Mouse (Mus musculus) thymus, postnatal 10 days (tissue): Measurements from ENCODE around the gene Neurl2.
A peak's percentile ranks its signal among the peaks of the same experiment; 100 is the strongest.
"Not testable (repeated sequence)": the region's sequence is repeated elsewhere in the genome, so short reads cannot be mapped to it uniquely, and the experiment has no call there.

Experiments
- DNase-seq, 2 experiments: peaks; one replicate each; pipeline ENCODE4 v3.0.0; 2021; ENCODE audit warnings: low spot score in 2 of 2

Gene Neurl2

GRCm38 (mm10) chr2:164859155-164859554 lies 25.9 kb upstream of the Neurl2 start:
- no peak for DNase-seq

DNA sequence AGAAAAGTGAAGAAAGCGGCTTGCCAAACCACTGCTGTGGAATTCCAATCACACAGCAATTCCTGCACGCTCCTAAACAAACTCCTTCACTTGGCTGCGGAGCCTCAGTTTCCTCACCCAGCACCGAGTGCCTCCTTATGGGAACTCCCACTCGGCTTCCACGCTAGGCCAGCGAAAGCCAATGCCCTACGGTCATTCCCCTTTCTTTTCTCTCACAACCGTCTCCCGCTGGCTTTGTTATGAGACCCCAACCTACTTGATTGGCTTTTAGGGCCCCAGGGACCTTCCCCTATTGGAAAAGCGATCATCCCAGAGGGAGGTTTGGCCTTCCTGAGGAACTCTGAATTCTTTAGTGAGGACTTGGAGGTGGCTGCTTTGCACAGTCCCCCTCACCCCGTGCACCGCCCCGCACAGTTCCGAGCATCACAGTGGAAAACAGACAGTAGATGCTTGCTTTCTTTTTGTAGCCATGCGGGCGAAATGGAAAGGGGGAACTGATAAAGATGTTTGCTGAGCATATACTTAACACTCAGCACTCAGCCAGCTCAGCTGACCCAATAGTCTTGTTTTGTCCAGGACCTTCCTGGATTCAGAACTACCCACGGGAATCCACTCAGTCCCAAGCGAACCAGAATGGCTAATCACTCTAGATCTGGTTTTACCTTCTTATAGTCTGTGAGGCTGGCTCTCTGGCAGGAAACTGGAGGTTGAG lies 24.7 kb upstream of the Neurl2 start:
- DNase-seq: no peak

GRCm38 (mm10) chr2:164857101-164857821 lies 24.0 kb upstream of the Neurl2 start, which contains the start of gene Pltp:
TSS of gene Pltp (minus strand) at chr2:164857711.
- DNase-seq: no peak

GRCm38 (mm10) chr2:164856309-164857100 lies 23.2 kb upstream of the Neurl2 start:
- DNase-seq: no peak

- DNase-seq: not testable (repeated sequence)
Observed at GRCm38 (mm10) chr2:164855572-164855971, 22.3 kb upstream of the Neurl2 start.

GRCm38 (mm10) chr2:164850061-164850460 lies 16.8 kb upstream of the Neurl2 start:
- peak; percentile 37 to 43 for DNase-seq

- DNase-seq: no peak
Observed at GRCm38 (mm10) chr2:164845782-164846181, 12.5 kb upstream of the Neurl2 start.

DNA sequence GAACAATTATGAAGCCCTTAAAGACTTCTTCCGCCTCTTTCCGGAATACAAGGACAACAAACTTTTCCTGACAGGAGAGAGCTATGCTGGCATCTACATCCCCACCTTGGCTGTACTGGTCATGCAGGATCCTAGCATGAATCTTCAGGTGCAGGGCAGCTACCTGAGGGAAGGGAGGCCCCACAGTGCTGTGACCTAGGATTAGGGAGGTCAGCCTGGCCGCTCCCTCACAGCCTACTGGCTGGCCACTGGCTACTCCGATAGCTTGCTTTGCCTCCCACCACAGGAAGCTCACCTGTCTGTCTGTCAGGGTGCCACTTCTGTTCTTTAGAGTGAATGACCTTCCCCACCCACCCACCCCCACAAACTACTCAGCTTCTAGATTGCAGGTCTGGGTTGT lies 1.9 kb upstream of the Neurl2 start:
- no peak for DNase-seq

GRCm38 (mm10) chr2:164834531-164834930 lies 1.3 kb upstream of the Neurl2 start:
- DNase-seq: peak; percentile 19 to 38

- DNase-seq: peak; percentile 67 to 77
Observed at GRCm38 (mm10) chr2:164832748-164833301, 431 bp downstream of the Neurl2 start, which contains the start of gene Ctsa. TSS of gene Ctsa (plus strand) at chr2:164832873.

- no peak for DNase-seq
Observed at GRCm38 (mm10) chr2:164832032-164832747, 1.1 kb downstream of the Neurl2 start.

DNA sequence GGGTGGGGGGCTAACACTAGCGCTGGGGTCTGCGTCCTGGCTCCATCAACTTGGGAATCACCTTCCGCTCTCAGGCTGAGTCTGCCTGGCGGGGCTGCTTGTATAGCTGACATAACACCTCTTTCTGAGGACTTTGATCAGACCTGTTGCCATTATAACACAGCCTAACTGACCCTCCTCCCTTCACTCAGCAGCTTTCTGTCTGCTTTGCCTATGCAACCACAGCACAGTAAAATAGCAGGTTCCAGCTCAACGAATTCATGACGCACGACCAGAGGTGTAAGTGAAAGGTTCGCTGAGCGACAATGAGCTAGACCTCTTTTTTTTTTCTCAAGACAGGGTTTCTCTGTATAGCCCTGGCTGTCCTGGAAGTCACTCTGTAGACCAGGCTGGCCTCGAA lies 2.2 kb downstream of the Neurl2 start:
- no peak for DNase-seq

DNA sequence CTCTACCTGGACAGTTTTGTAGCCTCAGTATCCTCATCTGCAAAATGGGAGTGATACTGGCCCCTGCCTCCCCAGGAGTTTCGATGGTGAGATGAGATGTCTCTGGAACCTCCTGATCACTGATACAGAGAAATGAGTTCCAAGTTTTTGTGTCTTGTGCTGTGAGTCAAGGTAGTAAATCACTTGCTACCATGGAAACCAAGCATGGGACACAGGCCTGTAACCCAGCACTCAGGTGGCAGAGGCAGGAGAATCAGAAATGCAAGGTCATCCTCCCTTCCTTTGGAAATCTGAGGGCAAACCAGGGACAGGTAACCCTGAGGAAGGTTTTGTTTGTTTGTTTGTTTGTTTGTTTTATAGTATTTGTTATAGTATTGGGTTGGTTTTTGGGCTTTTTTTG lies 4.2 kb downstream of the Neurl2 start:
- no peak for DNase-seq

DNA sequence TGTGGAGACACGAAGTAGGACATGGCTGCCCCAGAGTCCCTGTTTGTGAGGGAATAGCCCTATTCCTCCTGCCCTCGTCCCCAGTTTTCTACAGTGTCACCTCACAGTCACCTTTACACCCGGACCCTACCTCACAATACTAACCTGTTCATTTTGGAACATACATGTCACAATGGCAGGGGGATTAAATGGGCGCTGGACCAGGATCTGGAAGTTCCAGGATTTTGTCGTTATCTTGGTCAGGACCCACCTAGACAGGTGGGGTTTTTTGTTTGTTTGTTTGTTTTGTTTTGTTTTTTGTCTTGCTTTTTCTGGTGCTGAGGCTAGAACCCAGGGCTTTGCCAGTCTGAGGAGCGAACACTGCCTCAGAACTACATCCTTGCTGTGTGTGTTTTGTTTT lies 4.8 kb downstream of the Neurl2 start, which contains the start of gene Spata25:
Gene Spata25 (minus strand): TSS at position 101 of the 400 bp plus-strand sequence.
- DNase-seq: no peak

- DNase-seq: no peak
Observed at GRCm38 (mm10) chr2:164827146-164827850, 6.0 kb downstream of the Neurl2 start.

- DNase-seq: no peak
Observed at GRCm38 (mm10) chr2:164825521-164825920, 7.7 kb downstream of the Neurl2 start.

GRCm38 (mm10) chr2:164823969-164824368 lies 9.3 kb downstream of the Neurl2 start:
- no peak for DNase-seq

DNA sequence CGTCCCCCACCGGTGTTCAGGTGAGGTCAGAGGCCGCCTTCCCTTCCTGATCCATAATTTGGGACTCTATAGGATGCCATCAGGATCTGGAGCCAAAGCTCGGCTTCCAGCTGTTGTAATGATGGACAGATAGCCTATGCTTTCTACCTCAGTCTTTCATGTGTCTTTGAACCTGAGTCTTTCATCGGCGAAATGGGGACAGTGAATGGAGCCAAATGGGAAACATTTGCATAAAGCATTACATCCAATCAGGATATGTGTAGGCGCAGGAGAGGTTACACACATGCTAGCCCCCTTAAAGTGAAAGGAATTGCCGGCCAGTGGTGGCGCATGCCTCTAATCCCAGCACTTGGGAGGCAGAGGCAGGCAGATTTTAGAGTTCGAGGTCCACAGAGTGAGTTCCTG lies 10.1 kb downstream of the Neurl2 start:
- peak in 1 of 2 experiments; percentile 19 for DNase-seq

DNA sequence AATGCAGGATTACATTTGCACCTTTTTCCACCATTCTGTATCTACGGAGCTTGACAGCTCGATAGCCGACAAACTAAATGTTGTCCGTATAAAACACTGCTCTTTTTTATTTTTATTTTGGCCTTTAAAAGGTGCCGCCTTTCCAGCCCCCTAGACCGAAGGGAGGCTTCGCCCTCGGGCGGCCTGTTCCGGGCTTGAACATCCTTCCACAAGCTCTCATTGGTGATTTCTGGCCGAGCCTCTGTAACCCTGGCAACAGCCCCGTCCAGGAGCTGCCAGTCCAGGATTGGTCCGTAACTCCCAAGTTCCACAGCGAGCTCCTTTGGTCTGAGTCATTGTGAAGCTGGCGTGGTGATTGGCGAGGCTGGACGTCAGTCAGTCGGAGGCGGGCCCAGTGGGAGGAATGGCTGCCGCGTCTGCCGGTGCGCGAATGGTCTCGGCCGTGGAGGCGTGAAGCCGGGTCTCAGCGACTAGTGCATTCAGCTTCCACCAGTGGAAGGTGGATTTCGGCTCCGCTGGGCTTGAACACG lies 10.6 kb downstream of the Neurl2 start, which contains the start of gene Zswim1:
Gene Zswim1 (plus strand): TSS at position 51 of the 530 bp plus-strand sequence.
- peak; percentile 97 to 99 for DNase-seq

- DNase-seq: no peak
Observed at GRCm38 (mm10) chr2:164821060-164821459, 12.2 kb downstream of the Neurl2 start.
